Mouse (Mus musculus) MEL (cell line): ENCODE data around the gene Col3a1. TPM values are rescaled to one million over a fixed set of nuclear protein-coding genes. Genes with fewer than 3 reads are reported as not detected.

Experiments used
- DNase-seq: peaks from one replicate; pipeline ENCODE4 v3.0.0; 2011; ENCODE audit warnings: low read depth, low spot score
- H3K27ac ChIP-seq: 2 replicates; pipeline ENCODE4 v1.5.1; 2012; ENCODE audit warnings: low read depth, mild to moderate bottlenecking, control low read depth, low read length, moderate library complexity; ENCODE audit not compliant: control insufficient read depth
- H3K27me3 ChIP-seq, 2 experiments: fragments of 150-350 bp in 1 of 2; sonication (generic) in 1 of 2; 2 replicates each; pipeline ENCODE4 v1.6.1; 2012; ENCODE audit warnings: low read length in 2 of 2, mild to moderate bottlenecking in 2 of 2, improper control_type of control experiment in 1 of 2, moderate library complexity in 1 of 2; ENCODE audit not compliant: insufficient read depth in 2 of 2, control insufficient read depth in 1 of 2
- H3K36me3 ChIP-seq, 2 experiments: 2 replicates each; pipeline ENCODE4 v1.6.1; 2012 to 2014; ENCODE audit warnings: low read length in 2 of 2, improper control_type of control experiment in 1 of 2, inconsistent platforms in 1 of 2, mild to moderate bottlenecking in 1 of 2; ENCODE audit not compliant: insufficient read depth in 2 of 2, control insufficient read depth in 1 of 2
- H3K4me1 ChIP-seq, 2 experiments: fragments of 150-350 bp in 1 of 2; sonication (generic) in 1 of 2; 2 replicates each; pipeline ENCODE4 v1.6.1; 2012; ENCODE audit warnings: low read length in 2 of 2, improper control_type of control experiment in 1 of 2, mild to moderate bottlenecking in 1 of 2; ENCODE audit not compliant: insufficient read depth in 2 of 2, control insufficient read depth in 1 of 2
- H3K4me3 ChIP-seq, 2 experiments: fragments of 150-350 bp in 1 of 2; sonication (generic) in 1 of 2; 2 replicates each; pipeline ENCODE4 v1.5.1; 2012; ENCODE audit warnings: low read depth in 2 of 2, low read length in 2 of 2, mild to moderate bottlenecking in 2 of 2, moderate library complexity in 2 of 2, control low read depth in 1 of 2, improper control_type of control experiment in 1 of 2; ENCODE audit not compliant: control insufficient read depth in 1 of 2, insufficient read depth in 1 of 2
- H3K79me2 ChIP-seq: 2 replicates; pipeline ENCODE4 v1.6.1; 2012; ENCODE audit warnings: mild to moderate bottlenecking, low read length, moderate library complexity; ENCODE audit not compliant: control insufficient read depth, poor library complexity, insufficient read depth
- H3K9ac ChIP-seq: 2 replicates; pipeline ENCODE4 v1.6.1; 2012; ENCODE audit warnings: low read depth, mild to moderate bottlenecking, control low read depth, low read length, moderate library complexity; ENCODE audit not compliant: control insufficient read depth, poor library complexity, severe bottlenecking
- H3K9me3 ChIP-seq: fragments of 150-350 bp; sonication (generic); replicated peaks from 2 replicates; pipeline ENCODE4 v1.6.1; 2012; ENCODE audit warnings: mild to moderate bottlenecking, low read length, improper control_type of control experiment, moderate library complexity; ENCODE audit not compliant: insufficient read depth
- BHLHE40 ChIP-seq: IDR thresholded peaks from 2 replicates; pipeline ENCODE4 v1.6.1; 2012; ENCODE audit warnings: low read depth, mild to moderate bottlenecking, inconsistent platforms, low read length, improper control_type of control experiment, borderline replicate concordance
- ELF1 ChIP-seq: IDR thresholded peaks from 2 replicates; pipeline ENCODE4 v1.6.1; 2014; ENCODE audit warnings: low read depth, mild to moderate bottlenecking, inconsistent platforms, low read length, improper control_type of control experiment, moderate library complexity
- EP300 ChIP-seq, 2 experiments: IDR thresholded peaks; 2 replicates each; pipeline ENCODE4 v1.6.1; 2011; ENCODE audit warnings: improper control_type of control experiment in 2 of 2, low read length in 2 of 2, low read depth in 1 of 2, mild to moderate bottlenecking in 1 of 2
- HCFC1 ChIP-seq: IDR thresholded peaks from 2 replicates; pipeline ENCODE4 v1.6.1; 2012; ENCODE audit warnings: low read depth, mild to moderate bottlenecking, inconsistent platforms, low read length, improper control_type of control experiment, moderate library complexity
- JUND ChIP-seq: IDR thresholded peaks from 2 replicates; pipeline ENCODE4 v1.6.1; 2011; ENCODE audit warnings: low read depth, mild to moderate bottlenecking, improper control_type of control experiment, low read length
- KAT2A ChIP-seq: conservative IDR thresholded peaks from 2 replicates; pipeline ENCODE4 v1.6.1; 2012; ENCODE audit warnings: low read depth, low read length, improper control_type of control experiment, inconsistent platforms
- MAX ChIP-seq: IDR thresholded peaks from 2 replicates; pipeline ENCODE4 v1.6.1; 2011; ENCODE audit warnings: low read length, improper control_type of control experiment
- MEF2A ChIP-seq: IDR thresholded peaks from 2 replicates; pipeline ENCODE4 v1.6.1; 2014; ENCODE audit warnings: low read depth, mild to moderate bottlenecking, inconsistent platforms, low read length, improper control_type of control experiment; ENCODE audit not compliant: poor library complexity, insufficient replicate concordance, severe bottlenecking; ENCODE audit errors: extremely low read depth
- MXI1 ChIP-seq: IDR thresholded peaks from 2 replicates; pipeline ENCODE4 v1.6.1; 2011; ENCODE audit warnings: mild to moderate bottlenecking, low read depth, low read length, improper control_type of control experiment
- MYC ChIP-seq: IDR thresholded peaks from 2 replicates; pipeline ENCODE4 v1.6.1; 2011; ENCODE audit warnings: low read depth, mild to moderate bottlenecking, low read length, improper control_type of control experiment, moderate library complexity
- NELFE ChIP-seq: IDR thresholded peaks from 2 replicates; pipeline ENCODE4 v1.6.1; 2011; ENCODE audit warnings: low read depth, low read length, improper control_type of control experiment
- RAD21 ChIP-seq: IDR thresholded peaks from 2 replicates; pipeline ENCODE4 v1.6.1; 2011; ENCODE audit warnings: mild to moderate bottlenecking, low read depth, low read length, improper control_type of control experiment
- RCOR1 ChIP-seq: IDR thresholded peaks from 2 replicates; pipeline ENCODE4 v1.6.1; 2012; ENCODE audit warnings: low read depth, mild to moderate bottlenecking, inconsistent platforms, low read length, improper control_type of control experiment
- SIN3A ChIP-seq: IDR thresholded peaks from 2 replicates; pipeline ENCODE4 v1.6.1; 2012; ENCODE audit warnings: low read length, improper control_type of control experiment, inconsistent platforms
- SMC3 ChIP-seq: IDR thresholded peaks from 2 replicates; pipeline ENCODE4 v1.6.1; 2011; ENCODE audit warnings: low read depth, low read length, improper control_type of control experiment
- TCF12 ChIP-seq: IDR thresholded peaks from 2 replicates; pipeline ENCODE4 v1.6.1; 2014; ENCODE audit warnings: low read depth, mild to moderate bottlenecking, inconsistent platforms, low read length, improper control_type of control experiment, moderate library complexity
- USF1 ChIP-seq: IDR thresholded peaks from 2 replicates; pipeline ENCODE4 v1.6.1; 2014; ENCODE audit warnings: low read depth, mild to moderate bottlenecking, inconsistent platforms, low read length, improper control_type of control experiment, moderate library complexity
- USF2 ChIP-seq, 2 experiments: IDR thresholded peaks; 2 replicates each; pipeline ENCODE4 v1.6.1; 2011 to 2012; ENCODE audit warnings: improper control_type of control experiment in 2 of 2, low read length in 2 of 2, borderline replicate concordance in 1 of 2, inconsistent platforms in 1 of 2, low read depth in 1 of 2, mild to moderate bottlenecking in 1 of 2; ENCODE audit not compliant: insufficient read depth in 1 of 2
- ZC3H11A ChIP-seq: IDR thresholded peaks from 2 replicates; pipeline ENCODE4 v1.6.1; 2012; ENCODE audit warnings: low read depth, mild to moderate bottlenecking, inconsistent platforms, low read length, improper control_type of control experiment
- ZKSCAN1 ChIP-seq: IDR thresholded peaks from 2 replicates; pipeline ENCODE4 v1.6.1; 2012; ENCODE audit warnings: low read depth, mild to moderate bottlenecking, inconsistent platforms, low read length, improper control_type of control experiment, moderate library complexity
- ZNF384 ChIP-seq: IDR thresholded peaks from 2 replicates; pipeline ENCODE4 v1.6.1; 2012; ENCODE audit warnings: low read depth, mild to moderate bottlenecking, inconsistent platforms, low read length, improper control_type of control experiment
- polyA plus RNA-seq, 2 experiments: library from polyadenylated mRNA; stranded (reverse) in 1 of 2; unstranded in 1 of 2; fragments of >175 nt in 1 of 2; fragments of >200 nt in 1 of 2; gene quantifications; 2 replicates each; pipeline versions ENCODE4 v1.2.1 to v1.2.4; 2012; ENCODE audit warnings: low replicate concordance in 2 of 2, low read depth in 1 of 2; ENCODE audit not compliant: insufficient read length in 2 of 2, insufficient read depth in 1 of 2, missing spikeins in 1 of 2
- total RNA-seq: library from RNA; depleted of rRNA; stranded (reverse); fragments of 300-350 nt; gene quantifications from 2 replicates; pipeline ENCODE4 v1.2.3, GENCODE M21; 2012

Col3a1 gene
- total and polyA plus RNA-seq, 3 experiments: not detected

- H3K9me3 ChIP-seq: no peaks in the 10 kb centered on the region
- no peaks in the 10 kb centered on the region for H3K27me3 ChIP-seq
- H3K36me3 ChIP-seq: no peaks in the 10 kb centered on the region
- no peak overlapping the region for H3K9ac ChIP-seq
- no peaks in the 10 kb centered on the region for H3K4me1 ChIP-seq
- H3K79me2 ChIP-seq: no peaks in the 10 kb centered on the region
- TF ChIP-seq EP300 (IDR thresholded peaks at IDR 0.05; ENCODE audit: low read depth in 1 of 2, low read length in 2 of 2): no peak
- TF ChIP-seq SMC3: no peak
- TF ChIP-seq MXI1: no peak
- H3K27ac ChIP-seq: no peak overlapping the region
- no peak overlapping the region for H3K4me3 ChIP-seq
- DNase-seq: no peak
These were observed 47.8 kb downstream of the Col3a1 start for GRCm38 (mm10) chr1:45359147-45359546.

GRCm38 (mm10) chr1:45359673-45360072 lies 48.3 kb downstream of the Col3a1 start:
- no peak overlapping the region for H3K27ac ChIP-seq
- no peaks in the 10 kb centered on the region for H3K4me1 ChIP-seq
- TF ChIP-seq SIN3A (no peak), USF1 (no peak), MEF2A (no peak), MXI1 (no peak), BHLHE40 (no peak), USF2 (IDR thresholded peaks at IDR 0.05; ENCODE audit: borderline replicate concordance in 1 of 2, insufficient read depth in 1 of 2, low read depth in 1 of 2, low read length in 2 of 2) (no peak), NELFE (no peak), RCOR1 (no peak), ZKSCAN1 (no peak), ELF1 (no peak), MYC (no peak), RAD21 (no peak), ZC3H11A (no peak), KAT2A (no peak), TCF12 (no peak), HCFC1 (no peak), ZNF384 (no peak), JUND (no peak), MAX (no peak)
- TF ChIP-seq, all 39 proteins: peak for 0
- no peaks in the 10 kb centered on the region for H3K27me3 ChIP-seq
- no peaks in the 10 kb centered on the region for H3K9me3 ChIP-seq
- no peaks in the 10 kb centered on the region for H3K79me2 ChIP-seq
- no peak overlapping the region for H3K4me3 ChIP-seq
- H3K36me3 ChIP-seq: no peaks in the 10 kb centered on the region
- DNase-seq: no peak
- no peak overlapping the region for H3K9ac ChIP-seq
